Mouse (Mus musculus): ENCODE measurements around the gene Ccdc85a.

- no peak for TF ChIP-seq POLR2A (IDR thresholded peaks at IDR 0.05; ENCODE audit: insufficient read depth, low read depth, low read length)
- no peak for TF ChIP-seq CTCF (IDR thresholded peaks at IDR 0.05)
- TF ChIP-seq EP300 (IDR thresholded peaks at IDR 0.05; ENCODE audit: insufficient read depth, low read depth, low read length) = no peak
Observed at GRCm38 (mm10) chr11:28343465-28343864, 240.7 kb downstream of the Ccdc85a start.
